Comparison of ENCODE assay signal across 20 mouse cellular contexts in genomic region chrX:109626979-109627761, GRCm38 (mm10).
DNase-seq lines count a peak whose midpoint lies in the region; ATAC-seq and TF ChIP-seq lines count a peak whose summit lies in the region.
"Had no signal": no experiment of that assay in that cellular context is flagged by ENCODE, and none has a peak within 500 bp of the region (broad histone marks: within the 10 kb centered on the region; RNA-seq: fewer than 3 reads in every experiment).

No protein-coding gene starts in this region.

- H3K27me3 ChIP-seq in forebrain, postnatal 0 days (ENCODE audit: insufficient read depth, low read length), result no peaks in the 10 kb centered on the region
- no peaks in the 10 kb centered on the region for H3K27me3 ChIP-seq in forebrain, embryonic 15.5 days
- H3K27me3 ChIP-seq: embryonic facial prominence, embryonic 15.5 days; forebrain, embryonic 12.5 days; hindbrain, embryonic 13.5 days had no signal

- WGBS in forebrain, postnatal 0 days, result 58% methylated on average over 5 of the region's 5 CpGs
- WGBS in forebrain, embryonic 15.5 days, result 53% methylated on average over 5 of the region's 5 CpGs

- no peak overlapping the region for H3K9ac ChIP-seq in forebrain, postnatal 0 days
- no peak overlapping the region for H3K9ac ChIP-seq in forebrain, embryonic 15.5 days (replicated peaks)
- H3K9ac ChIP-seq: embryonic facial prominence, embryonic 15.5 days; forebrain, embryonic 12.5 days; hindbrain, embryonic 13.5 days had no signal

- DNase-seq in forebrain, postnatal 0 days, result no peak
- DNase-seq in 416B (ENCODE audit: low read depth) (peak; percentile 46), MEL-GATA-1-ER (ENCODE audit: extremely low read depth, low read depth) (peak; percentile 67)
- no peak for DNase-seq in spleen, postnatal 14 days (ENCODE audit: low spot score in 2 of 2)
- no peak for DNase-seq in left cerebral cortex, adult 9 months (ENCODE audit: low spot score in 2 of 2)
- DNase-seq: adrenal gland, postnatal 10 days; cerebellum, adult 2 months; cerebellum, postnatal 10 days; embryo, embryonic 11 days; gastrocnemius, postnatal 10 days; heart, adult 18-20 months; heart, postnatal 10 days had no signal

- no peak for TF ChIP-seq CTCF in forebrain, postnatal 0 days (IDR thresholded peaks at IDR 0.05; ENCODE audit: low read depth)

- H3K4me1 ChIP-seq in forebrain, postnatal 0 days (ENCODE audit: insufficient read depth), result no peaks in the 10 kb centered on the region
- no peaks in the 10 kb centered on the region for H3K4me1 ChIP-seq in forebrain, embryonic 15.5 days
- H3K4me1 ChIP-seq: embryonic facial prominence, embryonic 15.5 days; forebrain, embryonic 12.5 days; heart, embryonic 10.5 days; hindbrain, embryonic 13.5 days had no signal

- peak; percentile 50; the same call in 1 of the 2 replicates for ATAC-seq in forebrain, postnatal 0 days
- ATAC-seq in forebrain, embryonic 15.5 days (replicated peaks), result no peak
- 0 out of 2 replicates have a peak, but pooled peaks have one; percentile 42 for ATAC-seq in megakaryocyte progenitor cell, adult 5-6 weeks (replicated peaks; ENCODE audit: poor library complexity)
- ATAC-seq: hindbrain, postnatal 0 days had no signal

- H3K4me2 ChIP-seq in forebrain, postnatal 0 days (ENCODE audit: low read depth), result no peak overlapping the region
- no peak overlapping the region for H3K4me2 ChIP-seq in forebrain, embryonic 15.5 days (replicated peaks)
- H3K4me2 ChIP-seq: embryonic facial prominence, embryonic 15.5 days; forebrain, embryonic 12.5 days; hindbrain, embryonic 13.5 days had no signal

- no peak overlapping the region for H3K27ac ChIP-seq in forebrain, postnatal 0 days (ENCODE audit: low read depth, low read length)
- H3K27ac ChIP-seq in forebrain, embryonic 15.5 days (replicated peaks), result no peak overlapping the region
- H3K27ac ChIP-seq: embryonic facial prominence, embryonic 15.5 days; forebrain, embryonic 12.5 days; heart, embryonic 10.5 days; hindbrain, embryonic 13.5 days; hindbrain, postnatal 0 days had no signal

- H3K4me3 ChIP-seq in forebrain, postnatal 0 days (ENCODE audit: low read depth, low read length), result no peak overlapping the region
- H3K4me3 ChIP-seq in forebrain, embryonic 15.5 days, result no peak overlapping the region
- H3K4me3 ChIP-seq: embryonic facial prominence, embryonic 15.5 days; erythroblast, embryonic 14.5 days; forebrain, embryonic 12.5 days; heart, embryonic 10.5 days; hindbrain, embryonic 13.5 days had no signal

- H3K9me3 ChIP-seq in forebrain, postnatal 0 days (ENCODE audit: low read length), result no peaks in the 10 kb centered on the region
- H3K9me3 ChIP-seq in forebrain, embryonic 15.5 days, result no peaks in the 10 kb centered on the region
- H3K9me3 ChIP-seq: embryonic facial prominence, embryonic 15.5 days; forebrain, embryonic 12.5 days; heart, embryonic 10.5 days; hindbrain, embryonic 13.5 days had no signal

- no peaks in the 10 kb centered on the region for H3K36me3 ChIP-seq in forebrain, postnatal 0 days (ENCODE audit: insufficient read depth)
- no peaks in the 10 kb centered on the region for H3K36me3 ChIP-seq in forebrain, embryonic 15.5 days
- H3K36me3 ChIP-seq: embryonic facial prominence, embryonic 15.5 days; forebrain, embryonic 12.5 days; heart, embryonic 10.5 days; hindbrain, embryonic 13.5 days had no signal

Comparison
In these comparisons a context has a peak if more than half of its experiments do, and no peak if none do; other contexts are left out.
1. DNase-seq: peak in 416B (single experiment) and MEL-GATA-1-ER (single experiment); none in forebrain, postnatal 0 days (single experiment), spleen, postnatal 14 days (0 of 2) and left cerebral cortex, adult 9 months (0 of 2).